Mouse (Mus musculus): ENCODE data around the gene Sgsm1. TPM values are rescaled to one million over a fixed set of nuclear protein-coding genes. Genes with fewer than 3 reads are reported as not detected.

Sgsm1 gene
- polyA plus RNA-seq, 1 experiment from 2014 or later: 0.57 TPM

DNA sequence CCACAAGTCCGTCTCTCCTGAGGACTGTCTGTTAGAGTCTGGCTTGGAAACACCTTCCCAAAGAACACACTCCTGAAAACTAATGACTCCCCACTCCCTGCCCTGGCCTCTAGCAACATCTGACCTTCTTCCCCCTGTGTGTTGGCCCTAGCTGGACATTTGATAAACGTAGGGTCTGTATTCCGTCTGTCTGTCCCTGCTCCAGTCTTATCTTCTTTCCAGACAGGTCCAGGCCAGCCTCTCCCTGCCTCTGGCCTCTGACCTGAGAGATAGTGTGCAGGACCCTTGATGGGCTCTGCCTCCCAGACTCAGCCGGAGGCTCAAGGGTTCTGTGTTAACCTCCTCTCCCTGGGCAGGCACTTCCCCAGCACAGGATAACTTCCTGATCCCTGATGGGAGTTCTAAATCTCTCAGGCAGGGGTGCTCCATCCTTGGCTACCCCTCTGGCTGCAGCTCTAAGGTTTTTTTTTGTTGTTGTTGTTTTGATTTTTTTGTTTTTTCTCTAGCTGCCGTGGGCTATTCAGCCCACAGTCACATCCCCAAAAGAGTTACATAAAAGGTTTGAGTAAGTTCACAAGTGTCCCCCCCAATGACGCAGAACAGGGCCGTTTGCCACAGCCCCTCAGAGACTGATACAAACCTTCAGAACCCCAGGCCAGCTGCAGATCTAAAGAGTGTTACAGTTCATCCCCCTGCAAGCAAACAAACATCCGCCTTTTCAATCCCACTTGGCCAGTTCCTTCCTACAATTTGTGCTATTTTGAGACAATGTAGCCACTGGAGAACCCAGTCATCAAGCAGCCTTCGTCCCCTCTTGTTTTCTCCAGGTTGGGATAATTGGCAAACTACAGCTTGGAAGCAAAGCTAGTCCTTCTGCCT lies 113.4 kb downstream of the Sgsm1 start:
- no peak overlapping the region for H3K4me2 ChIP-seq (ENCODE audit: low read length)
- no peak overlapping the region for H3K9ac ChIP-seq (ENCODE audit: low read length)
- no peaks in the 10 kb centered on the region for H3K27me3 ChIP-seq (ENCODE audit: control insufficient read depth, insufficient read depth, low read length)
- 24% methylated on average over 9 of the region's 9 CpGs for WGBS
- H3K36me3 ChIP-seq (ENCODE audit: control insufficient read depth, insufficient read depth, low read length): no peaks in the 10 kb centered on the region
- H3K9me3 ChIP-seq (ENCODE audit: control insufficient read depth, low read length): no peaks in the 10 kb centered on the region
- no peak for ATAC-seq (ENCODE audit: insufficient number of reproducible peaks, insufficient read depth, low FRiP score, low read depth)
- no peak overlapping the region for H3K4me3 ChIP-seq (ENCODE audit: control insufficient read depth in 1 of 2, insufficient read depth in 1 of 2, low read depth in 1 of 2, low read length in 2 of 2)
- H3K4me1 ChIP-seq (ENCODE audit: control insufficient read depth in 2 of 2, insufficient read depth in 2 of 2, low read length in 2 of 2): peaks cover 11 to 12% of the 10 kb centered on the region in 2 experiments; a peak in 3 of 4 replicates
- peak overlapping the region; percentile 55 to 69 for H3K27ac ChIP-seq (replicated peaks in 1 of 2; ENCODE audit: control insufficient read depth in 1 of 2, insufficient read depth in 1 of 2, low read depth in 2 of 2, low read length in 2 of 2)

DNA sequence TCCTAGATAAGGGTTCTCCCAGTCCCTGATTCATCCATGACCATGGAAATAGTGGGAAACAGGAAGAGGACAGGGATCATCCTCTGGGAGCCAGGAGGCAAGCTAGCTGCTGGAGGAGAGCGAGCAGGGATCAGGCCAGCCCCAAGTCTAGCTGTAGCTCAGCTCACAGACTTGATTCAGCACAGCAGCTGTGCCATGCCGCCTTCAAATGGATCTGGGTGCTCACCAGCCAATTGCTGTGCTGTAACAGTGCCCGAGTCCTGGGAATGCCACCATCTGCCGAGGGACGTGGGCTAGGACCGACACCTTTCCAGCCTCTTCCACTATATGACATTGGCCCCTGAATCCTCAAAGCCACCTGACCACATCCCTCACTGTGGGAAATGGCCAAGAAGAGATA lies 114.7 kb downstream of the Sgsm1 start:
- no peaks in the 10 kb centered on the region for H3K36me3 ChIP-seq (ENCODE audit: control insufficient read depth, insufficient read depth, low read length)
- H3K4me1 ChIP-seq (ENCODE audit: control insufficient read depth in 2 of 2, insufficient read depth in 2 of 2, low read length in 2 of 2): peaks cover 11 to 12% of the 10 kb centered on the region in 2 experiments; a peak in 3 of 4 replicates
- H3K4me2 ChIP-seq (ENCODE audit: low read length): no peak overlapping the region
- no peak overlapping the region for H3K9ac ChIP-seq (ENCODE audit: low read length)
- H3K9me3 ChIP-seq (ENCODE audit: control insufficient read depth, low read length): no peaks in the 10 kb centered on the region
- H3K27me3 ChIP-seq (ENCODE audit: control insufficient read depth, insufficient read depth, low read length): no peaks in the 10 kb centered on the region
- WGBS: 90% methylated on average over 6 of the region's 6 CpGs
- no peak overlapping the region for H3K4me3 ChIP-seq (ENCODE audit: control insufficient read depth in 1 of 2, insufficient read depth in 1 of 2, low read depth in 1 of 2, low read length in 2 of 2)
- no peak overlapping the region for H3K27ac ChIP-seq (replicated peaks in 1 of 2; ENCODE audit: control insufficient read depth in 1 of 2, insufficient read depth in 1 of 2, low read depth in 2 of 2, low read length in 2 of 2)
- ATAC-seq (ENCODE audit: insufficient number of reproducible peaks, insufficient read depth, low FRiP score, low read depth): no peak

DNA sequence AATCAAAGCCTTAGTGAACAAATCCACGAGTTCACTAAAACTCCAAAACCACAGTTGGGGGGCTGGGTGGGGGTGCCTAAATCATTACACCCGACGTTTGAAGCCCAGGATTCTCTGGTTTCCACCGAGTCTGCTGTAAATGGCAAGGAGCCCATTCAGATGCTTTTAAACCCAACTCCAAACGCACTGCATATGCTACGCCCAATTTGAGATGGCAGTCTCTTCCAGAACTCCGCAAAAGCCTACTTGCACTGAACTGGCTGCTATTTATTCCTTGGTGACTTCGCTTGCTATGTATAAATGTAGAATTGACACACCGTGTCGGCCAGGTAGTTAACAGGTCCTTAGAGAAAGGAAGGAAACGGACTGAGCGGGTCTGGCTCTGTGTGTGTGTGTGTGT lies 115.1 kb downstream of the Sgsm1 start:
- 82% methylated on average over 12 of the region's 12 CpGs for WGBS
- no peaks in the 10 kb centered on the region for H3K9me3 ChIP-seq (ENCODE audit: control insufficient read depth, low read length)
- H3K27me3 ChIP-seq (ENCODE audit: control insufficient read depth, insufficient read depth, low read length): no peaks in the 10 kb centered on the region
- ATAC-seq (ENCODE audit: insufficient number of reproducible peaks, insufficient read depth, low FRiP score, low read depth): no peak
- H3K9ac ChIP-seq (ENCODE audit: low read length): no peak overlapping the region
- no peaks in the 10 kb centered on the region for H3K36me3 ChIP-seq (ENCODE audit: control insufficient read depth, insufficient read depth, low read length)
- peaks cover 7 to 12% of the 10 kb centered on the region in 2 experiments; a peak in 3 of 4 replicates for H3K4me1 ChIP-seq (ENCODE audit: control insufficient read depth in 2 of 2, insufficient read depth in 2 of 2, low read length in 2 of 2)
- no peak overlapping the region for H3K4me3 ChIP-seq (ENCODE audit: control insufficient read depth in 1 of 2, insufficient read depth in 1 of 2, low read depth in 1 of 2, low read length in 2 of 2)
- H3K4me2 ChIP-seq (ENCODE audit: low read length): no peak overlapping the region
- H3K27ac ChIP-seq (replicated peaks in 1 of 2; ENCODE audit: control insufficient read depth in 1 of 2, insufficient read depth in 1 of 2, low read depth in 2 of 2, low read length in 2 of 2): no peak overlapping the region

DNA sequence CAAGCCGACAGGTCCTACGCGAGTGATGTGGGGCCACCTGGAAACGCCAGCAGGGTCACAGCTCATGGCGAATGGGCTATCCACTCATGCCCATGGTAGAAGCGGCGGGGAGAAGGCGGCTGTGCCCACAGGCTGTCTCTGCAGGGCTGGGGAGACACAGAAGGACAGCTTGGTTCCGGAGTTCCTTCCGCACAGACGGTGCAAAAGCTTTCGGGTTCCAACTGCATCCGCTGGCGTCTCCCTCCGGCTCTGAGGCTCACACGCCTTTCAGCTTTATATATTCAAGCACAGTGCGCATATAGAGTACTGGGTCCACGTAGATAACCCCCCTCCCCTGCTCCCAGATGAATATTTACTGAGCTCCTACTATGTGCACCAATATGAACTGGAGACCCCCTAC lies 116.8 kb downstream of the Sgsm1 start:
- Histone ChIP-seq H3K4me1 (ENCODE audit: control insufficient read depth in 2 of 2, insufficient read depth in 2 of 2, low read length in 2 of 2) (peaks cover 1 to 6% of the 10 kb centered on the region in 2 experiments; a peak in 3 of 4 replicates), H3K27ac (replicated peaks in 1 of 2; ENCODE audit: control insufficient read depth in 1 of 2, insufficient read depth in 1 of 2, low read depth in 2 of 2, low read length in 2 of 2) (no peak overlapping the region), H3K27me3 (ENCODE audit: control insufficient read depth, insufficient read depth, low read length) (no peaks in the 10 kb centered on the region), H3K36me3 (ENCODE audit: control insufficient read depth, insufficient read depth, low read length) (no peaks in the 10 kb centered on the region), H3K9ac (ENCODE audit: low read length) (no peak overlapping the region), H3K4me2 (ENCODE audit: low read length) (no peak overlapping the region), H3K4me3 (ENCODE audit: control insufficient read depth in 1 of 2, insufficient read depth in 1 of 2, low read depth in 1 of 2, low read length in 2 of 2) (no peak overlapping the region), H3K9me3 (ENCODE audit: control insufficient read depth, low read length) (no peaks in the 10 kb centered on the region)
- 90% methylated on average over 18 of the region's 18 CpGs for WGBS
- no peak for ATAC-seq (ENCODE audit: insufficient number of reproducible peaks, insufficient read depth, low FRiP score, low read depth)

Small RNA genes within 50 kb of the gene (microRNA-seq; reads per million reads assigned to microRNA genes)
- gene Mir7229 (not detected), gene Mir7230 (not detected)

Other genes with a start within 250 kb of the Sgsm1 start
- not detected in 2 replicates for gene Crybb2, start 240.7 kb downstream of the Sgsm1 start, polyA plus RNA-seq (2014; fragmentation: Nextera tagmentation; extraction: Ambion mirVana)
- 0.91 and 1.1 TPM in 2 replicates for gene Crybb3, start 229.2 kb downstream of the Sgsm1 start, polyA plus RNA-seq (2014; fragmentation: Nextera tagmentation; extraction: Ambion mirVana)
- gene 2900026A02Rik, start 89.5 kb downstream of the Sgsm1 start, polyA plus RNA-seq (2014; fragmentation: Nextera tagmentation; extraction: Ambion mirVana): 10.3 TPM in 2 replicates
- not detected in 2 replicates for gene Tmem211, start 83.9 kb downstream of the Sgsm1 start, polyA plus RNA-seq (2014; fragmentation: Nextera tagmentation; extraction: Ambion mirVana)
- not detected in 2 replicates for gene Aym1, start 46.5 kb upstream of the Sgsm1 start, polyA plus RNA-seq (2014; fragmentation: Nextera tagmentation; extraction: Ambion mirVana)
- 2.2 and 2.8 TPM in 2 replicates for gene Wscd2, start 179.5 kb upstream of the Sgsm1 start, polyA plus RNA-seq (2014; fragmentation: Nextera tagmentation; extraction: Ambion mirVana)